Mouse (Mus musculus) CH12.LX (cell line): ENCODE results near the gene Usp36. TPM values are rescaled to one million over a fixed set of nuclear protein-coding genes. Genes with fewer than 3 reads are reported as not detected.

Experiments used
- DNase-seq: peaks from one replicate; pipeline ENCODE4 v3.0.0-alpha.2; 2013; ENCODE audit errors: extremely low read depth
- H3K27ac ChIP-seq: 2 replicates; pipeline ENCODE4 v1.5.1; 2012; ENCODE audit warnings: low read depth, mild to moderate bottlenecking, control low read depth, moderate library complexity; ENCODE audit not compliant: insufficient read depth
- H3K27me3 ChIP-seq: replicated peaks from 2 replicates; pipeline ENCODE3; 2012; ENCODE audit warnings: inconsistent platforms
- H3K36me3 ChIP-seq, 2 experiments: replicated peaks in 1 of 2; 2 replicates each; pipeline versions ENCODE3 to v1.6.1; 2012; ENCODE audit warnings: inconsistent platforms in 1 of 2, low read length in 1 of 2, mild to moderate bottlenecking in 1 of 2, mixed read lengths in 1 of 2, moderate library complexity in 1 of 2; ENCODE audit not compliant: control insufficient read depth in 1 of 2, insufficient read depth in 1 of 2
- H3K4me1 ChIP-seq, 2 experiments: 2 replicates each; pipeline ENCODE4 v1.6.1; 2012; ENCODE audit warnings: inconsistent platforms in 1 of 2, moderate library complexity in 1 of 2; ENCODE audit not compliant: insufficient read depth in 2 of 2, control insufficient read depth in 1 of 2
- H3K4me2 ChIP-seq: 2 replicates; pipeline ENCODE4 v1.6.1; 2012; ENCODE audit warnings: low read depth, mild to moderate bottlenecking, control low read depth; ENCODE audit not compliant: poor library complexity, insufficient read depth, severe bottlenecking
- H3K4me3 ChIP-seq, 3 experiments: fragments of 150-350 bp in 1 of 3; sonication (generic) in 1 of 3; replicated peaks in 1 of 3; 2 replicates each; pipeline versions ENCODE3 to v1.5.1; 2011 to 2012; ENCODE audit warnings: low read depth in 2 of 3, low read length in 2 of 3, mild to moderate bottlenecking in 2 of 3, moderate library complexity in 2 of 3, control low read depth in 1 of 3, improper control_type of control experiment in 1 of 3, inconsistent platforms in 1 of 3, mixed read lengths in 1 of 3; ENCODE audit not compliant: poor library complexity in 1 of 3
- H3K79me2 ChIP-seq: replicated peaks from 2 replicates; pipeline ENCODE4 v1.6.1; 2012; ENCODE audit warnings: mild to moderate bottlenecking, moderate library complexity; ENCODE audit not compliant: control insufficient read depth, poor library complexity, insufficient read depth, severe bottlenecking; ENCODE audit errors: extremely low read depth
- H3K9ac ChIP-seq: 2 replicates; pipeline ENCODE4 v1.6.1; 2012; ENCODE audit warnings: low read depth, mild to moderate bottlenecking, control low read depth, moderate library complexity; ENCODE audit not compliant: insufficient read depth
- H3K9me3 ChIP-seq: replicated peaks from 2 replicates; pipeline ENCODE3; 2012; ENCODE audit warnings: low read length, inconsistent platforms, mixed read lengths
- BHLHE40 ChIP-seq: IDR thresholded peaks from 2 replicates; pipeline ENCODE4 v1.6.1; 2011; ENCODE audit warnings: mild to moderate bottlenecking, low read depth, low read length, improper control_type of control experiment
- CTCF ChIP-seq, 2 experiments: IDR thresholded peaks in 1 of 2; conservative IDR thresholded peaks in 1 of 2; 2 replicates each; pipeline ENCODE4 v1.5.1; 2011 to 2012; ENCODE audit warnings: low read depth in 2 of 2, low read length in 2 of 2, improper control_type of control experiment in 1 of 2, inconsistent platforms in 1 of 2, mild to moderate bottlenecking in 1 of 2, moderate library complexity in 1 of 2
- ELF1 ChIP-seq: IDR thresholded peaks from 2 replicates; pipeline ENCODE4 v1.6.1; 2014; ENCODE audit warnings: low read depth, mild to moderate bottlenecking, inconsistent platforms, low read length, improper control_type of control experiment
- ETS1 ChIP-seq: conservative IDR thresholded peaks from 2 replicates; pipeline ENCODE4 v1.6.1; 2012; ENCODE audit warnings: low read depth, mild to moderate bottlenecking, inconsistent platforms, low read length, improper control_type of control experiment, moderate library complexity
- GABPA ChIP-seq: IDR thresholded peaks from 2 replicates; pipeline ENCODE4 v1.6.1; 2012; ENCODE audit warnings: low read depth, low read length, improper control_type of control experiment, inconsistent platforms; ENCODE audit not compliant: insufficient replicate concordance
- HCFC1 ChIP-seq: IDR thresholded peaks from 2 replicates; pipeline ENCODE4 v1.6.1; 2012; ENCODE audit warnings: low read depth, mild to moderate bottlenecking, inconsistent platforms, low read length, improper control_type of control experiment
- IRF4 ChIP-seq: IDR thresholded peaks from 2 replicates; pipeline ENCODE4 v1.6.1; 2014; ENCODE audit warnings: low read depth, mild to moderate bottlenecking, inconsistent platforms, low read length, improper control_type of control experiment
- JUN ChIP-seq: IDR thresholded peaks from 2 replicates; pipeline ENCODE4 v1.6.1; 2011; ENCODE audit warnings: low read depth, mild to moderate bottlenecking, low read length, improper control_type of control experiment, moderate library complexity; ENCODE audit not compliant: insufficient read depth
- KAT2A ChIP-seq: IDR thresholded peaks from 2 replicates; pipeline ENCODE4 v1.6.1; 2012; ENCODE audit warnings: low read length, improper control_type of control experiment, inconsistent platforms; ENCODE audit not compliant: insufficient replicate concordance
- MAFK ChIP-seq: IDR thresholded peaks from 2 replicates; pipeline ENCODE4 v1.6.1; 2011; ENCODE audit warnings: low read length, improper control_type of control experiment; ENCODE audit not compliant: insufficient replicate concordance
- MAX ChIP-seq: IDR thresholded peaks from 2 replicates; pipeline ENCODE4 v1.6.1; 2011; ENCODE audit warnings: low read length, improper control_type of control experiment
- MAZ ChIP-seq: IDR thresholded peaks from 2 replicates; pipeline ENCODE4 v1.6.1; 2012; ENCODE audit warnings: low read depth, mild to moderate bottlenecking, inconsistent platforms, low read length, improper control_type of control experiment, moderate library complexity
- MXI1 ChIP-seq: IDR thresholded peaks from 2 replicates; pipeline ENCODE4 v1.6.1; 2011; ENCODE audit warnings: mild to moderate bottlenecking, low read depth, low read length, improper control_type of control experiment
- NRF1 ChIP-seq: IDR thresholded peaks from 2 replicates; pipeline ENCODE4 v1.6.1; 2014; ENCODE audit warnings: low read depth, mild to moderate bottlenecking, inconsistent platforms, low read length, improper control_type of control experiment, moderate library complexity
- PAX5 ChIP-seq: IDR thresholded peaks from 2 replicates; pipeline ENCODE4 v1.6.1; 2012; ENCODE audit warnings: low read length, inconsistent platforms, mixed read lengths
- POLR2A ChIP-seq: IDR thresholded peaks from 2 replicates; pipeline ENCODE4 v1.6.1; 2011; ENCODE audit warnings: low read depth, mild to moderate bottlenecking, improper control_type of control experiment, low read length
- POLR2AphosphoS2 ChIP-seq: IDR thresholded peaks from 2 replicates; pipeline ENCODE4 v1.6.1; 2011; ENCODE audit warnings: low read depth, low read length, improper control_type of control experiment
- RAD21 ChIP-seq: IDR thresholded peaks from 2 replicates; pipeline ENCODE4 v1.6.1; 2011; ENCODE audit warnings: low read depth, mild to moderate bottlenecking, low read length, improper control_type of control experiment, moderate library complexity
- SIN3A ChIP-seq: IDR thresholded peaks from 2 replicates; pipeline ENCODE4 v1.6.1; 2012; ENCODE audit warnings: low read length, improper control_type of control experiment, inconsistent platforms
- TBP ChIP-seq: conservative IDR thresholded peaks from 2 replicates; pipeline ENCODE4 v1.6.1; 2011; ENCODE audit warnings: low read depth, low read length, improper control_type of control experiment
- TCF12 ChIP-seq: IDR thresholded peaks from 2 replicates; pipeline ENCODE4 v1.6.1; 2014; ENCODE audit warnings: low read depth, mild to moderate bottlenecking, inconsistent platforms, low read length, improper control_type of control experiment
- UBTF ChIP-seq: IDR thresholded peaks from 2 replicates; pipeline ENCODE4 v1.6.1; 2012; ENCODE audit warnings: low read depth, mild to moderate bottlenecking, inconsistent platforms, low read length, improper control_type of control experiment, moderate library complexity
- ZKSCAN1 ChIP-seq: IDR thresholded peaks from 2 replicates; pipeline ENCODE4 v1.6.1; 2012; ENCODE audit warnings: low read depth, inconsistent platforms, low read length, improper control_type of control experiment, borderline replicate concordance
- ZMIZ1 ChIP-seq: IDR thresholded peaks from 2 replicates; pipeline ENCODE4 v1.6.1; 2012; ENCODE audit warnings: low read depth, mild to moderate bottlenecking, inconsistent platforms, low read length, improper control_type of control experiment
- ZNF384 ChIP-seq: IDR thresholded peaks from 2 replicates; pipeline ENCODE4 v1.6.1; 2012; ENCODE audit warnings: low read depth, low read length, improper control_type of control experiment, inconsistent platforms
- dilution Hi-C: fragments of 300-500 bp; cut with MboI; formaldehyde crosslinking; loops from 2 replicates; pipeline ENCODE4 v1.14.3; 2020; ENCODE audit warnings: low sequenced_read_pairs; ENCODE audit not compliant: extremely low pct_unique_long_range_greater_than_20kb, extremely low pct_ligation_motif_present
- in situ Hi-C: fragments of 300-500 bp; cut with MboI; formaldehyde crosslinking; loops from 3 replicates; pipeline ENCODE4 v1.14.3; 2019; ENCODE audit warnings: low sequenced_read_pairs, low pct_ligation_motif_present, low pct_unique_long_range_greater_than_20kb, mixed read lengths
- polyA plus RNA-seq: library from polyadenylated mRNA; unstranded; fragments of >175 nt; gene quantifications from 2 replicates; pipeline ENCODE4 v1.2.1, GENCODE M21; 2012; ENCODE audit warnings: low read depth; ENCODE audit not compliant: insufficient read length
- total RNA-seq, 2 experiments: library from RNA; depleted of rRNA; stranded (reverse); fragments of 300-350 nt in 1 of 2; fragments of >200 nt in 1 of 2; gene quantifications; 2 replicates each; pipeline ENCODE4 v1.2.3; 2012 to 2014

Gene Usp36
- total and polyA plus RNA-seq, 3 experiments, result 10.7 to 42.6 (median 19.5) TPM

- Histone ChIP-seq H3K4me3 (no peak overlapping the region), H3K27me3 (no peaks in the 10 kb centered on the region), H3K36me3 (peaks cover 59 to 74% of the 10 kb centered on the region in 2 experiments), H3K79me2 (peaks cover 31% of the 10 kb centered on the region), H3K9ac (no peak overlapping the region), H3K4me2 (no peak overlapping the region), H3K27ac (no peak overlapping the region), H3K9me3 (no peaks in the 10 kb centered on the region), H3K4me1 (peaks cover 2 to 20% of the 10 kb centered on the region in 2 experiments; a peak in 3 of 4 replicates)
- dilution Hi-C loops (no loop called here), in situ Hi-C loops (no loop called here)
- no peak for DNase-seq
- TF ChIP-seq RAD21 (no peak), JUN (no peak)
Measured at GRCm38 (mm10) chr11:118285791-118286190, 4.3 kb downstream of the Usp36 start.

GRCm38 (mm10) chr11:118280218-118280617 is 9.8 kb downstream of the Usp36 start:
- Histone ChIP-seq H3K4me2 (no peak overlapping the region), H3K79me2 (no peaks in the 10 kb centered on the region; the same call in 1 of the 2 replicates), H3K27me3 (no peaks in the 10 kb centered on the region), H3K4me3 (no peak overlapping the region), H3K9ac (no peak overlapping the region), H3K27ac (no peak overlapping the region), H3K4me1 (peaks cover 25 to 36% of the 10 kb centered on the region in 2 experiments), H3K36me3 (peaks cover 86 to 99% of the 10 kb centered on the region in 2 experiments), H3K9me3 (no peaks in the 10 kb centered on the region)
- dilution Hi-C loops, result no loop called here
- in situ Hi-C loops, result no loop called here
- TF ChIP-seq JUN (no peak), ZMIZ1 (no peak), POLR2A (no peak), PAX5 (no peak), TCF12 (no peak)
- DNase-seq, result no peak

- in situ Hi-C loops, result no loop called here
- peak overlapping the region in 1 of 3 experiments; percentile 21 for H3K4me3 ChIP-seq
- TF ChIP-seq ELF1 (peak; percentile 85), UBTF (0 out of 2 replicates have a peak, but pooled peaks have one; percentile 15), ZKSCAN1 (no peak), GABPA (no peak), ZMIZ1 (no peak), CTCF (conservative IDR thresholded peaks at IDR 0.05 in 1 of 2, IDR thresholded peaks at IDR 0.05 in 1 of 2; ENCODE audit: low read depth in 2 of 2, low read length in 2 of 2) (no peak), RAD21 (no peak), TBP (no peak), ZNF384 (no peak), MAX (peak; percentile 71), NRF1 (no peak), TCF12 (0 out of 2 replicates have a peak, but pooled peaks have one; percentile 58), MXI1 (peak; percentile 88), IRF4 (peak; percentile 46; the same call in 1 of the 2 replicates), BHLHE40 (peak; percentile 86), PAX5 (no peak), ETS1 (peak; percentile 79), HCFC1 (no peak), KAT2A (no peak), SIN3A (0 out of 2 replicates have a peak, but pooled peaks have one; percentile 60), POLR2A (peak; percentile 49), MAZ (no peak), POLR2AphosphoS2 (no peak), MAFK (0 out of 2 replicates have a peak, but pooled peaks have one; percentile 6)
Measured at GRCm38 (mm10) chr11:118276328-118276727, 13.7 kb downstream of the Usp36 start.

More at GRCm38 (mm10) chr11:118276328-118276727, 13.7 kb downstream of the Usp36 start:
- H3K4me2 ChIP-seq, result peak overlapping the region; percentile 39
- no peaks in the 10 kb centered on the region for H3K27me3 ChIP-seq
- peak; percentile 85 for DNase-seq
- no peaks in the 10 kb centered on the region; the same call in 1 of the 2 replicates for H3K79me2 ChIP-seq
- peaks cover 88 to 99% of the 10 kb centered on the region in 2 experiments for H3K36me3 ChIP-seq
- no peak overlapping the region for H3K9ac ChIP-seq
- H3K9me3 ChIP-seq, result no peaks in the 10 kb centered on the region
- peaks cover 26 to 48% of the 10 kb centered on the region in 2 experiments for H3K4me1 ChIP-seq
- dilution Hi-C loops, result no loop called here
- peak overlapping the region; percentile 73 for H3K27ac ChIP-seq
